Mouse (Mus musculus): ENCODE results near the gene Fgfr2.

DNA sequence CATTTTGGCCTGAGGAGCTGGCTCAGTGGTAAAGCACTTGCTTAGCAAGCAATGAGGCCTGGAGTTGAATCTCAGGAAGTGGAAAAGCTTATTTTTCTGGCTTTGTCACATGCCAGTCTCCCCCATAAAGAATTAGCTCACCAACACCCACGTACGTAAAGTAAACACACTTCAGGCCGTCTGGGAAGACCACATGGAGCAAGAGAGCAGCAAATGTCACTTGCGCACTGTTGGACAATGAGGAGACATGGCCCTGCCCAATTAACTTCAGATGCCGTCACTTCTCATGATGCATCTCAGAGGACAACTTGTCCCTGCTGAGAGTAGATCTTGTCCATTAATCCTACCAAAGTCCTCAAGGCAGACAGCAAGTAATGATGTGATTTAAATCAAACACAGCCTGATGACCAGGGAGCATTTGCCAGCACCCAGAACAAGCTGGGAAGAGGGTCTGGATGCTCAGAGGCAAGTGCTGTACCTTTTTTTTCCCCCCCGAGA, 774.0 kb downstream of the Fgfr2 start:
- TF ChIP-seq POLR2A (IDR thresholded peaks at IDR 0.05; ENCODE audit: low read depth, low read length) (no peak), CTCF (conservative IDR thresholded peaks at IDR 0.05; ENCODE audit: insufficient read depth, insufficient read length, low read depth, low read length) (no peak)

Data from kidney, adult 2 months (tissue).